Mouse (Mus musculus): Measurements from ENCODE around the gene Frmd8. TPM values are rescaled to one million over a fixed set of nuclear protein-coding genes. Genes with fewer than 3 reads are reported as not detected.

Gene Frmd8
- total RNA-seq, 2 experiments from 2014 or later: 9.5 to 10.6 TPM

GRCm38 (mm10) chr19:5845319-5846135, 29.5 kb downstream of the Frmd8 start:
- Histone ChIP-seq H3K4me3 (peak overlapping the region; percentile 51), H3K27ac (peak overlapping the region; percentile 100)
- TF ChIP-seq CTCF (conservative IDR thresholded peaks at IDR 0.05): peak; percentile 57
- peak; percentile 85 to 92 for DNase-seq (ENCODE audit: low spot score in 2 of 2)

GRCm38 (mm10) chr19:5844831-5845318, 30.2 kb downstream of the Frmd8 start:
- no peak for DNase-seq (ENCODE audit: low spot score in 2 of 2)
- TF ChIP-seq CTCF (conservative IDR thresholded peaks at IDR 0.05): no peak

GRCm38 (mm10) chr19:5843781-5844691, 31.0 kb downstream of the Frmd8 start:
- Histone ChIP-seq H3K27ac (peak overlapping the region; percentile 100), H3K4me3 (peak overlapping the region; percentile 51)
- DNase-seq (ENCODE audit: low spot score in 2 of 2): no peak
- no peak for TF ChIP-seq CTCF (conservative IDR thresholded peaks at IDR 0.05)

More at GRCm38 (mm10) chr19:5844831-5845318, 30.2 kb downstream of the Frmd8 start:
- Histone ChIP-seq H3K4me3 (peak overlapping the region; percentile 51), H3K27ac (peak overlapping the region; percentile 100)

- Histone ChIP-seq H3K27ac (peak overlapping the region; percentile 100), H3K4me3 (peak overlapping the region; percentile 51)
- DNase-seq (ENCODE audit: low spot score in 2 of 2): no peak
- 0 out of 2 replicates have a peak, but pooled peaks have one; percentile 11 for TF ChIP-seq CTCF (conservative IDR thresholded peaks at IDR 0.05)
Measured at GRCm38 (mm10) chr19:5842785-5843730, 32.0 kb downstream of the Frmd8 start.

- no peak for DNase-seq (ENCODE audit: low spot score in 2 of 2)
- no peak for TF ChIP-seq CTCF (conservative IDR thresholded peaks at IDR 0.05)
- Histone ChIP-seq H3K4me3 (peak overlapping the region; percentile 51), H3K27ac (peak overlapping the region; percentile 100)
Measured at GRCm38 (mm10) chr19:5841999-5842784, 32.9 kb downstream of the Frmd8 start.

GRCm38 (mm10) chr19:5841389-5841946, 33.6 kb downstream of the Frmd8 start:
- H3K27ac ChIP-seq: peak overlapping the region; percentile 100
- no peak for TF ChIP-seq CTCF (conservative IDR thresholded peaks at IDR 0.05)
- peak overlapping the region; percentile 51 for H3K4me3 ChIP-seq
- DNase-seq (ENCODE audit: low spot score in 2 of 2): no peak

GRCm38 (mm10) chr19:5840890-5841388, 34.1 kb downstream of the Frmd8 start:
- no peak for DNase-seq (ENCODE audit: low spot score in 2 of 2)
- peak overlapping the region; percentile 51 for H3K4me3 ChIP-seq
- H3K27ac ChIP-seq: peak overlapping the region; percentile 100
- no peak for TF ChIP-seq CTCF (conservative IDR thresholded peaks at IDR 0.05)

- DNase-seq (ENCODE audit: low spot score in 2 of 2): no peak
- Histone ChIP-seq H3K4me3 (peak overlapping the region; percentile 51), H3K27ac (peak overlapping the region; percentile 100)
- no peak for TF ChIP-seq CTCF (conservative IDR thresholded peaks at IDR 0.05)
Measured at GRCm38 (mm10) chr19:5840086-5840889, 34.8 kb downstream of the Frmd8 start.

GRCm38 (mm10) chr19:5839317-5840085, 35.6 kb downstream of the Frmd8 start:
- no peak for TF ChIP-seq CTCF (conservative IDR thresholded peaks at IDR 0.05)
- peak overlapping the region; percentile 100 for H3K27ac ChIP-seq
- no peak for DNase-seq (ENCODE audit: low spot score in 2 of 2)

More at GRCm38 (mm10) chr19:5839317-5840085, 35.6 kb downstream of the Frmd8 start:
- no peak overlapping the region; the same call in 1 of the 2 replicates for H3K4me3 ChIP-seq

Measured in layer of hippocampus, adult 2 months (tissue).